Mouse (Mus musculus) intestine, embryonic 15.5 days (tissue): ENCODE data around the gene Scrt2. TPM values are rescaled to one million over a fixed set of nuclear protein-coding genes. Genes with fewer than 3 reads are reported as not detected.

Source experiments
- ATAC-seq: fragments of 200-750 bp; cut with Nextera tagmentation; 2 replicates; pipeline ENCODE4 v1.8.0; 2017; ENCODE audit warnings: moderate TSS enrichment, moderate library complexity
- H3K27ac ChIP-seq: fragments of 300-500 bp; sonication (generic); 2 replicates; pipeline ENCODE4 v1.5.1; 2015; ENCODE audit warnings: mild to moderate bottlenecking, inconsistent platforms
- H3K27me3 ChIP-seq: fragments of 300-500 bp; sonication (generic); replicated peaks from 2 replicates; pipeline ENCODE4 v1.6.1; 2015; ENCODE audit warnings: inconsistent platforms
- H3K36me3 ChIP-seq: fragments of 300-500 bp; sonication (generic); 2 replicates; pipeline ENCODE4 v1.6.1; 2015; ENCODE audit warnings: inconsistent platforms
- H3K4me1 ChIP-seq: fragments of 300-500 bp; sonication (generic); replicated peaks from 2 replicates; pipeline ENCODE4 v1.6.1; 2015; ENCODE audit warnings: inconsistent platforms
- H3K4me2 ChIP-seq: fragments of 300-500 bp; sonication (generic); replicated peaks from 2 replicates; pipeline ENCODE4 v1.6.1; 2015; ENCODE audit warnings: mild to moderate bottlenecking, inconsistent platforms
- H3K4me3 ChIP-seq: fragments of 300-500 bp; sonication (generic); replicated peaks from 2 replicates; pipeline ENCODE4 v1.5.1; 2015; ENCODE audit warnings: inconsistent platforms
- H3K9ac ChIP-seq: fragments of 300-500 bp; sonication (generic); 2 replicates; pipeline ENCODE4 v1.6.1; 2015; ENCODE audit warnings: inconsistent platforms
- H3K9me3 ChIP-seq: fragments of 300-500 bp; sonication (generic); 2 replicates; pipeline ENCODE4 v1.6.1; 2016; ENCODE audit warnings: inconsistent platforms
- WGBS: fragments of 180-500 bp; shearing (Covaris S2); methylation state at CpG from one replicate; pipeline ENCODE4 v1.1.7; 2015; 5-methylcytosine and 5-hydroxymethylcytosine counted together
- polyA plus RNA-seq: library from polyadenylated mRNA; unstranded; fragments of >200 nt; fragmentation: Nextera tagmentation; extraction: Ambion mirVana; gene quantifications from 2 replicates; pipeline ENCODE4 v1.2.1, GENCODE M21; 2015

Gene Scrt2
- polyA plus RNA-seq, 1 experiment from 2014 or later, result 0.04 TPM

GRCm38 (mm10) chr2:152142046-152142445 is 60.7 kb downstream of the Scrt2 start:
- WGBS, result 1% methylated on average over 13 of the region's 13 CpGs
- Histone ChIP-seq H3K9me3 (no peaks in the 10 kb centered on the region), H3K4me3 (peak overlapping the region; percentile 51), H3K9ac (peak overlapping the region; percentile 30; the same call in 1 of the 2 replicates), H3K4me2 (peak overlapping the region; percentile 93), H3K4me1 (peaks cover 26% of the 10 kb centered on the region), H3K36me3 (no peaks in the 10 kb centered on the region), H3K27ac (peak overlapping the region; percentile 64; the same call in 1 of the 2 replicates), H3K27me3 (peaks cover 52% of the 10 kb centered on the region)
- ATAC-seq, result peak; percentile 78

GRCm38 (mm10) chr2:152142571-152142970 is 61.2 kb downstream of the Scrt2 start:
- WGBS, result 9% methylated on average over 11 of the region's 11 CpGs
- Histone ChIP-seq H3K4me3 (peak overlapping the region; percentile 51; the same call in 1 of the 2 replicates), H3K4me2 (peak overlapping the region; percentile 93), H3K4me1 (peaks cover 26% of the 10 kb centered on the region), H3K27ac (no peak overlapping the region), H3K9me3 (no peaks in the 10 kb centered on the region), H3K9ac (no peak overlapping the region), H3K27me3 (peaks cover 52% of the 10 kb centered on the region), H3K36me3 (no peaks in the 10 kb centered on the region)
- no peak for ATAC-seq

- H3K36me3 ChIP-seq, result no peaks in the 10 kb centered on the region
- H3K9ac ChIP-seq, result peak within 1 kb of the TSS; percentile 46
- no peaks in the 10 kb centered on the region for H3K9me3 ChIP-seq
- H3K4me1 ChIP-seq, result peaks cover 26% of the 10 kb centered on the region
- peak; percentile 88 for ATAC-seq
- WGBS, result under 1% methylated on average over 118 of the region's 118 CpGs
- no peak within 1 kb of the TSS for H3K27ac ChIP-seq
- H3K4me2 ChIP-seq, result peak within 1 kb of the TSS; percentile 93
- peak within 1 kb of the TSS; percentile 51 for H3K4me3 ChIP-seq
- peaks cover 52% of the 10 kb centered on the region for H3K27me3 ChIP-seq
Observed at GRCm38 (mm10) chr2:152143279-152144157, 62.2 kb downstream of the Scrt2 start, which contains the start of gene Tcf15. Tcf15 (plus strand) TSS chr2:152143561.

GRCm38 (mm10) chr2:152144158-152144450 is 62.8 kb downstream of the Scrt2 start:
- peaks cover 26% of the 10 kb centered on the region for H3K4me1 ChIP-seq
- H3K4me3 ChIP-seq, result peak overlapping the region; percentile 51
- H3K4me2 ChIP-seq, result peak overlapping the region; percentile 93
- peak overlapping the region; percentile 46 for H3K9ac ChIP-seq
- no peaks in the 10 kb centered on the region for H3K9me3 ChIP-seq
- 18% methylated on average over 9 of the region's 9 CpGs for WGBS
- peaks cover 52% of the 10 kb centered on the region for H3K27me3 ChIP-seq
- no peak overlapping the region for H3K27ac ChIP-seq
- no peak for ATAC-seq
- no peaks in the 10 kb centered on the region for H3K36me3 ChIP-seq

- no peak overlapping the region for H3K27ac ChIP-seq
- peaks cover 52% of the 10 kb centered on the region for H3K27me3 ChIP-seq
- peak overlapping the region; percentile 93; the same call in 1 of the 2 replicates for H3K4me2 ChIP-seq
- peaks cover 26% of the 10 kb centered on the region for H3K4me1 ChIP-seq
- no peak for ATAC-seq
- WGBS, result 72% methylated on average over 5 of the region's 5 CpGs
- no peaks in the 10 kb centered on the region for H3K9me3 ChIP-seq
- H3K36me3 ChIP-seq, result no peaks in the 10 kb centered on the region
- H3K9ac ChIP-seq, result no peak overlapping the region
- H3K4me3 ChIP-seq, result peak overlapping the region; percentile 51
Observed at GRCm38 (mm10) chr2:152144501-152144900, 63.2 kb downstream of the Scrt2 start.

Other genes with a start within 250 kb of the Scrt2 start
- 0.09 TPM in 1 of 2 replicates, not detected in the other for gene Rspo4, start 238.6 kb upstream of the Scrt2 start, polyA plus RNA-seq
- 0.63 and 1.1 TPM in 2 replicates for gene Angpt4, start 170.3 kb upstream of the Scrt2 start, polyA plus RNA-seq
- 22.5 and 23.7 TPM in 2 replicates for gene Fam110a, start 101.3 kb upstream of the Scrt2 start, polyA plus RNA-seq
- 3.9 and 5.4 TPM in 2 replicates for gene Slc52a3, start 85.0 kb upstream of the Scrt2 start, polyA plus RNA-seq
- gene Srxn1, start 24.0 kb downstream of the Scrt2 start, polyA plus RNA-seq, result 21.7 and 23.5 TPM in 2 replicates
- 10.3 and 10.4 TPM in 2 replicates for gene Tcf15, start 62.0 kb downstream of the Scrt2 start, polyA plus RNA-seq
- gene Csnk2a1, start 145.3 kb downstream of the Scrt2 start, polyA plus RNA-seq, result 79.3 and 92.3 TPM in 2 replicates
- 34.8 and 37.4 TPM in 2 replicates for gene Tbc1d20, start 212.3 kb downstream of the Scrt2 start, polyA plus RNA-seq